Mouse (Mus musculus) activated CD4-positive, CD25-positive, alpha-beta regulatory T cell (primary cell): ENCODE results near the gene Zbtb45. TPM values are rescaled to one million over a fixed set of nuclear protein-coding genes. Genes with fewer than 3 reads are reported as not detected.

Source experiments
- polyA plus RNA-seq, 2 experiments: library from polyadenylated mRNA; unstranded; fragments of 100-300 nt; shearing (Covaris generic); gene quantifications; one replicate each; pipeline ENCODE4 v1.2.1; 2017

Gene Zbtb45
- 10 to 100 TPM; 23.0 to 27.9 TPM for polyA plus RNA-seq

DNA sequence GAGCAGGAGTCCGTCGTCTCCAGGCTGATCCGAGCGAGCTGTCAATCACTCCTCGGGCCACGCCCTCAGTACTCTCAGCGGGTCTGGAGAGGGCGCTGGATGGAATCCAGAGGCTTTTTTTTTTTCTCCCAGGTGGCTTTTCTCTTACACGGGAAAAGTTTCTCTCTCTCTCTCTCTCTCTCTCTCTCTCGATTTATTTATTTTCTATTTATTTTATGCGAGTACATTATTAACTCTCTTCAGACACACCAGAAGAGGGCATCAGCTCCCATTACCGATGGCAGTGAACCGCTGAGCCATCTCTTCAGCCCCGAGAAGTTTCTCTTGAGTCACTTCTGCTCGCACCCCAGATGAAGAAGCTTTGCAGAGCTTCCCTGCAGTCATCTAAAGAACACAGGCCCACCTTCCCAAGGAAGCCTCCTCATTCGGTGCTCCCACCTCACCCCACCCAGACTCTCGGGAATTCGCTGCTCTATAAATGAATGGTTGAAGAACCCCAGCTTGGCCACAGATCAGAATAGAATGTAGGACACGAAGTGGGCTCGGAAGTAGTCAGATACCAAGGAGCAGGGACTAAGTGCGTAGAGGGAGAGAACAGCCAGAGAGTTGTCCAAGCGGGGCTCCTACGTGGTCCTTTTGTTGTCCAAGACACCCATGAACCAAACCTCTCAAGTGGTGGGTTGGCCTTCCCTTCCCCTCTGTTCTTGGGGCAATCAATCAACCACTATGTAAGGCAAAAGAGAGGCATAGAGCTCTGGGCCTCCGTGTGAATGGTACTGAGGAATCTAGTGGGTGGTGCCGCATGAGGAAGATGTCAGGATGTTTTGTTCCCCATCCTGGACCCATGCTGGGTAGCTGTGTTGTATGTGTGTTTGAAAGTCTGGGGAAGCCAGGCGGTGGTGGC is at the start of gene Zbtb45:
Zbtb45 (minus strand) TSS at position 30 of the 904 bp plus-strand sequence.

DNA sequence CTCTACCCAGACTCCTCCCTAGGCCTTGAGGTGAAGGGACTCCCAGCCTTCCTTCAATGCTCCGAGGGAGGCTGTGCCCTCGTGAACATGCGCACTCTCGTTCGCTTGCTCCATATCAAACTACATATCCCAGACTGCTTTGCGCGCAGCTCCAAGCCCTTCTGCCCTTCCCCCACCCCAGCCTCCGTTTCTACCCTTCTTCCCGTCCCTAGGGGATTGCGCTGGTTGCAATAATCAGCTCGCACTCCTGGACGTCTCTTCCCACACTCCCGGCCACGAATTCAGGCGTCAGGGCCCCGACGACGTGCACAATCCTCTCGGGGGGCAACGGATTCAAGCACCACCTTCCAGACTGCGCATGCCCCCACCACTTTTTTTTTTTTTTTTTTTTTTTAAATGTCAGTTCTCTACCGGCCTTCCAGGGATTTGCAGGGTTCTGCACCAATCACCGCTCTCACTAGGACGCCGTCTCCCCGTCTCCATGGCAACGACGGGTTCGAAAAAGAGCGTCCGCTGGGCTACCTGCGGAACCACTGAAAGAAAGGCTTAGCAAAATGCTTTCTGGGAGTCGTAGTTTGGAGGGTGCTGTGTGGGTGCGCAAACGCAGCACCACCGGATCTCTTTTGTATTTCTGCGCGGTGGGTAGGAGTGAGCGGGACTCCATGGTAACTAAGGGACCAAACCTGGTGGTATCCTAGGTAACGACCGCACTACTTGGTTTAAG is 44.6 kb upstream of the Zbtb45 start, which contains the start of gene Mzf1:
Mzf1 (minus strand) TSS at position 478 of the 724 bp plus-strand sequence.

DNA sequence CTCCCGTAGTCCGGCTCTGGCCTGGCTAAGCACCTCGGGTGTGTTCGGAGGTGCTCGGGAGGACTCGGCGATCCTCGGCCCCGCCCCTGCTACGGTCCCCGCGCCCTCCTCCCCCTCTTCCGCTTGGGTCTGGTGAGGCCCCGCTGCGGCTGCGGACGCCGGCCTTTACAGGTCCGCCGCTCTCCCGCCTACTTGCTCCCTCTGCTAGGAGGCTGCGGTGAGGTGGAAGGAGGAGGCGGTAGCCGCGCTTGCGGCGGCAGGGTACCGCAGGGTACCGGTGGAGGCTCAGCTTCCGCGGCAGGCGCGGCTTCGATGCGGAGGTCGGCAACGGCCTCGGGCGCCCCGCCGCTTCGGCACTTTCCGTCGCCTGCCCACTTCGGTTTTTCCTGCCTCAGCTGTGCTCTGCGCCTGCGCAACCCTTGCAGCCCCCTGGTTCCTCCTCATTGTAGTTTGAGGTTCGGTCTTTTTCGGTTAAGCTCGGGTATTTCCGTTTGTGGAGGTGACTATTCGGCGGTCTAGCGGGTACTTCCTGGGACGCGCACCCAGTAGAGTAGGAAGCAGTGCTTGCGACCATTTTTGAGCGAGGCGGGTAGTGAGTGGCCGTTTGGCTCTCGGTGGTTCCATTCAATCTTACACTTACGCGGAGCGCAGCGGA is 28.2 kb upstream of the Zbtb45 start, which contains the start of gene Ube2m:
Ube2m (minus strand) TSS at position 375 of the 655 bp plus-strand sequence.

DNA sequence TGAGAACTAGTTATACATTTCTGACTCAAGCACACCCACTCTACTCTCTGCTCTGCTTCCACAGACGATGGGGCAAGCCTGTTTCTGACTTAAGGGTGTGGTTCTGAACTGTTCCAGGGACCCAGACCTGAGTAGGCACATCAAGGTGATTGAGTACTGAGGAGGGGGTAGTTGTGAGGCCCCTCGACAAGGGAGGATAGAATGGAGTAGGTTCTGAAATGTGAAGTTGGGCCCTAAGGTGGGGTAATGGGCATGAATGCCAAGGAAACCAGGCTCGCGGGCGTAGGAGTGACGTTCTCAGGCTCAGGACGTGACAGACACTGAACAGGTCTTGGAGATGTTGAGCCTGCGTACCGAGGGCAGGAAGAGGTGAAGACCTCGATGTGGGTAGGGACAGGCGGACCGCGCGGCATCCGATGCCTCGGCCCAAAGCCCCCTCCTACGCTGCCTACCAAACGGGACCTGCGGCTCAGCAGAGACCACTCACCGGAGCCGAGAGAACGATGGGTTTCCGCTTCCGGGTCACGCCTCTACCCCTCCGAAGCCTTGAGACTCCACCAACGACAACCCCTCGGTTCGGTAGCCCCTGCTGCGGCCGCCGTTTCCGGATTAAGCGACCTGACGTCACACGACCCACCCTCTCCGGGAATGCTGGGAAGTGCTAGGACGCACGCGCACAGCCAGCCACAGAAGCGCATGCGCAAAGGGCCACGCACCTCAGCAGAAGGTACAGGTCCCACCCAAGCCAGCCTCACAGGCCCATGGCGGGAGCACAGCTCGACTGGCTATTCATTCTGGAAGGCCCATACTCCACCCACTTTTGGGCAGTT is 24.5 kb upstream of the Zbtb45 start, which contains the start of gene Chmp2a:
Chmp2a (minus strand) TSS at position 660 of the 830 bp plus-strand sequence.

DNA sequence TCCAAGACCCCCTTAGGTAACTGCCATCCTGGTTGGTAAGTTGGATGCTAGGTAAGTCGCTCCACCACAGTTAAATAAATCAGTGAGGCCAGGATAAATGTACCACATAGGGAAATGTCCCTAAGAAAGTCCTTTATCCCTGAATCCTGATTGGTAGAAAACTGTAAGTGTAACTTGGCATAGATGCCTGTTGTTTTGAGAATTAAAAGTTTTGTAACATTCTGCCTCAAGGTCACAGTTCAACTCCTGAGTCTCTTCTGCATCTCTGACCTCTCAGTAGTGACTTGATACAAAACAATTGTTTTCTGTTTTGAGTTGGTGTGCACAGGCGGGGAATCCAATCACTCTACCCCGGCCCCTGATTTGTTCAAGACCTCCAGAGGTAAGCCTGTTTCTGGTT is 11.0 kb downstream of the Zbtb45 start, which contains the start of gene Trim28:
Trim28 (plus strand) TSS at position 264 of the 400 bp plus-strand sequence.

DNA sequence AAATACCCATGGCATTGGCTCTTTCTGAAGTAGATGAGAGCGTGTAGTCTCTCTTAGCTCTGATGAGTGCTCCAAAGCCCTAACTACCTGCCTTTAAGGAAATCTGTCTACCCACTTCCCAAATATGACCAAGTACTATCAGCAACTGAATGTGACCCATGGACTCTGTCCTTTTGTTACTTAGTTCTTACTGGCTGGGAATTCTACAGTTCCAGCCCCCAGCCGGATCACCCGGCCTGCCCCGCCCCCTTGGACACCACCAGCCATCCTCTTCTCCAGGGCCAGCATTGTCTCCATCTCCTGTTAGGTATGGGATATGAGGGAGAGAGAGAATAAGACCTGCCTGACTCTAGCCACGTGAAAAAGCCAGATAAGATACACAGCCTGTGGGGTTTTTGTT is 11.8 kb downstream of the Zbtb45 start, which contains the start of gene Slc27a5:
Slc27a5 (minus strand) TSS at position 140 of the 400 bp plus-strand sequence.

DNA sequence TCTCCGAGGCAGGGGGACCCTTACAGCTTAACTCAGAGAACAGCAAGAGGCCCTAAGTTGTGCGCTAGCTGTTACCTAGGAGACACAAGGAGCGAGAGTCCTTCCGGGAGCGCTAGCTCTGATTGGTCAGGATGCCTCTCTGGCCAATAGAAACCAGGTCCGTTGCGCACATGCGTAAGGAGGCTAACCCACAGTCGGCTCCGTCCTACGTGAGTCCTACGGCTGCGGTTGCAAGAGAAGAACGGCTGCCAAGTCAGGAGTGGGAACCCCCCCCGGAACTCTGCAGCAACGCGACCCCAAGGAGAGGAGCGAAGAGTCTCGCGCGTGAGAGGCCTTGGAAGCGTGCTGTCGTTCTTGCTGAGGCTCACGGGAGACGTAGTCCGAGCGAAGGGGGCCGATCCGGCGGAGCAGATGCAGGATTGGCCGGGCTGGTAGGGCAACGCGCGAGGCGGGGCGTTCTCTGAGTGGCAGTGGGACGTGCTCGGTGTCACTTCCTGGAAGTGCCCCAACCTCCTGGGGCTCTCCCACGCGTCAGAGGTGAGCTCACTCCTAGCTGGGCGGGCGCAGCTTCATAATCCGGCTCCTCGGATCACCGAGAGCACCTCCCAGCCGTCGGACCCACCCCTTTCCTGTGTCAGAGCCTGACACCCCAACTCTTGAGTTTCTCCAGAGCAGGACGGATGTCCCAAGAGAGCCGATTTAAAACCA is 32.0 kb downstream of the Zbtb45 start, which contains the start of gene Zfp446:
Zfp446 (plus strand) TSS at position 167 of the 708 bp plus-strand sequence.

DNA sequence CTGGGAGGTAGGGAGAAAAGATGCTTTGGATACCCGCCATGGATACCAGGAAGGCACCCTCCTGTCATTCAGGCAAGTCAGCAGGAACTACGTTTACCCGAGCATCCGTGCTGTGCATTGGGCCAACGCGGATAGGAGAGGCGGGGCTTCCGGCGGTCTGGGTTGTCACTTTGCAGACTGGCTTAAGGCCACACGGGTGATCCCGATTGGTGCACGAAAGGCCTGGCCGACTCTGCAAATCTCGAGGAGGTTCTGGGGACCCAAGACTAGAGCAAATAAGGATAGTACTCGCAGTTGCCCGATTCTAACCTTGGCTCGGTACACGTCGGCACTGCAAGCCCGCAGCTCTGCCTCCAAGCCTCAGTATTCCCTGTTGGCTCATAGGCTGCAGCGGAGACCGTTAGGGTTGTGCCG is 44.1 kb downstream of the Zbtb45 start, which contains the start of gene Zfp324:
Zfp324 (plus strand) TSS at position 161 of the 414 bp plus-strand sequence.

Other genes starting within 250 kb of the Zbtb45 start
- gene Zscan18, start 206.4 kb downstream of the Zbtb45 start, polyA plus RNA-seq: 1 to 10 TPM in 1 of 2 experiments, under 1 TPM in 1; 0.31 to 1.8 TPM
- 10 to 100 TPM; 13.2 to 14.9 TPM for gene Zfp329, start 191.2 kb downstream of the Zbtb45 start, polyA plus RNA-seq
- gene Zfp110, start 175.3 kb downstream of the Zbtb45 start, polyA plus RNA-seq: 10 to 100 TPM; 47.8 to 63.7 TPM
- gene Zfp128, start 128.9 kb downstream of the Zbtb45 start, polyA plus RNA-seq: 1 to 10 TPM; 3.3 to 4.0 TPM
- 10 to 100 TPM; 10.0 to 10.3 TPM for gene Zscan22, start 112.2 kb downstream of the Zbtb45 start, polyA plus RNA-seq
- gene Rps5, start 87.7 kb downstream of the Zbtb45 start, polyA plus RNA-seq: 1,000 to 10,000 TPM in 1 of 2 experiments, 100 to 1,000 TPM in 1; 744 to 1,333 TPM
- gene Rnf225, start 82.6 kb downstream of the Zbtb45 start, polyA plus RNA-seq: under 1 TPM; 0.12 to 0.27 TPM
- gene Zfp324, start 44.2 kb downstream of the Zbtb45 start, polyA plus RNA-seq: 1 to 10 TPM; 5.5 to 6.0 TPM
- gene Zfp446, start 32.2 kb downstream of the Zbtb45 start, polyA plus RNA-seq: 1 to 10 TPM; 6.5 to 7.0 TPM
- under 1 TPM; 0.12 to 0.55 TPM for gene Slc27a5, start 11.8 kb downstream of the Zbtb45 start, polyA plus RNA-seq
- 100 to 1,000 TPM in 1 of 2 experiments, 10 to 100 TPM in 1; 94.6 to 147 TPM for gene Trim28, start 10.9 kb downstream of the Zbtb45 start, polyA plus RNA-seq
- 100 to 1,000 TPM; 252 to 275 TPM for gene Chmp2a, start 24.8 kb upstream of the Zbtb45 start, polyA plus RNA-seq
- 100 to 1,000 TPM; 185 to 192 TPM for gene Ube2m, start 28.2 kb upstream of the Zbtb45 start, polyA plus RNA-seq
- gene Mzf1, start 44.7 kb upstream of the Zbtb45 start, polyA plus RNA-seq: under 1 TPM; 0.30 to 0.39 TPM
- not detected for gene Vmn1r85, start 85.1 kb upstream of the Zbtb45 start, polyA plus RNA-seq
- gene Vmn1r86, start 109.9 kb upstream of the Zbtb45 start, polyA plus RNA-seq: under 1 TPM; 0.04 to 0.17 TPM
- gene Vmn1r87, start 130.1 kb upstream of the Zbtb45 start, polyA plus RNA-seq: under 1 TPM in 1 of 2 experiments, not detected in 1; 0.15 TPM
- under 1 TPM; 0.02 to 0.05 TPM for gene Vmn1r88, start 149.5 kb upstream of the Zbtb45 start, polyA plus RNA-seq
- not detected for gene Vmn1r89, start 203.0 kb upstream of the Zbtb45 start, polyA plus RNA-seq